Mouse (Mus musculus) regulatory T cell (primary cell): ENCODE results near the gene Selenbp1.
"Not testable (repeated sequence)": the region's sequence is repeated elsewhere in the genome, so short reads cannot be mapped to it uniquely, and the experiment has no call there.

ENCODE experiments used
- in situ Hi-C: fragments of 300-600 bp; cut with MboI, MseI; formaldehyde crosslinking; loops from one replicate; pipeline ENCODE4 v1.15.1; 2025; ENCODE audit warnings: high pct_unique_total_duplicates

The Selenbp1 gene

GRCm38 (mm10) chr3:94932279-94932678 lies 577 bp upstream of the Selenbp1 start:
- in situ Hi-C loops: not testable (repeated sequence)

DNA sequence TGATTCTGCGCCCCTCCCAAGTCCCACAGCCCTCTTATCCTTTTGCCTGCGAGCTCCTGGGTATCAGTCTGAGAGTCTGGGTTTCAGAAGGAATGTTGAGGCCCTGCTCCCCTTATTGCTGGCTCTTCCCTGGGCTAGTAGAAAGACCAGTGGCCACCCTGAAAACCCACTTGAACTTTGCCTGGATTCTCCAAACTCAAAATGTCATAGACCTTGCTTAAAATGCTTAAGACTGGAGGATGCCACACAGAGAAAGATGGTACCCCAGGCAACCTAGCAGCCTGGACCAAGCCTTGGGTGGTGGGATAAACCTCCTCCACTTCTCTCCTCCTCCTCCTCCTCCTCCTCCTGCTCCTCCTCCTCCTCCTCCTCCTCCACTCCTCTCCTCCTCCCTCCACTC lies 748 bp downstream of the Selenbp1 start:
- in situ Hi-C loops: not testable (repeated sequence)

- in situ Hi-C loops: not testable (repeated sequence)
These were observed 1.7 kb downstream of the Selenbp1 start for GRCm38 (mm10) chr3:94934564-94934963.

DNA sequence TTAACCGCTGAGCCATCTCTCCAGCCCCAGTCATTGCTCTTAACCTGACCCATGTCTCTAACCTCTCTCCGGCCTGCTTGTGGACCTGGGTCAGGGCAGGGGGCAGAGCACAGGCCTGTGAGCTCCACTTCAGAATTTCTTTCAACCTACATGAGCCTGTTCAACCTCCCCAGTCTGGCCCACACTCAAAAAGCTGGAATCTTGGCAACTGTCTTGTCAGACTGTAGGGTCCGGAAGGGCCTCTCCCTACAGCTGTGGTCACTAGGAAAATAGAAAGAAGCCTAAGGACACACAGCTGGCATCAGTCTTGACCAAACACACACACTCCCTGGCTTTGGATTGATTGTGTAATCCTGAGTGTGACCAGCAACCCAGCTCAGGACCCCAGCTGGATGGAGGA lies 2.5 kb downstream of the Selenbp1 start:
- in situ Hi-C loops: loop anchor here (5.0 kb wide), 1 partner anchor 238 kb away; no protein-coding TSS in a partner anchor

DNA sequence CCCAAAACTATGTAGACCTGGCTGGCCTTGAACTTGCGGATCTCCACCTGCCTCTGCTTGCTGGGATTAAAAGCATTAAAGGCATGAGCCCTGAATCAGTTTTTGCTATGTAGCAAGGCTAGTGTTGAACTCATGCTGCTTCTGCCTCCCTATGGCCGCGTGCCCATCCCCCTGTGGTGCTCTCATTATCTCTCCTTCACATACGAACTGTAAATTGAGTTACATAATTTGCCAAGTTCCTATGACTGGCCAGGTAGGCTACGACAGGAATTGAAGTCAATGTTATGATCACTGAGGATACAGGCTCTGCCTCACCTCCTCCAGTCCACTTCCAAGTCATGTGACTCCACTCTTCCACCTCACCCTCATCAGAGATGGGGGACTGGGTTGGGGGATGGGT lies 3.3 kb downstream of the Selenbp1 start:
- in situ Hi-C loops: loop anchor here (5.0 kb wide), 1 partner anchor 239 kb away; no protein-coding TSS in a partner anchor

DNA sequence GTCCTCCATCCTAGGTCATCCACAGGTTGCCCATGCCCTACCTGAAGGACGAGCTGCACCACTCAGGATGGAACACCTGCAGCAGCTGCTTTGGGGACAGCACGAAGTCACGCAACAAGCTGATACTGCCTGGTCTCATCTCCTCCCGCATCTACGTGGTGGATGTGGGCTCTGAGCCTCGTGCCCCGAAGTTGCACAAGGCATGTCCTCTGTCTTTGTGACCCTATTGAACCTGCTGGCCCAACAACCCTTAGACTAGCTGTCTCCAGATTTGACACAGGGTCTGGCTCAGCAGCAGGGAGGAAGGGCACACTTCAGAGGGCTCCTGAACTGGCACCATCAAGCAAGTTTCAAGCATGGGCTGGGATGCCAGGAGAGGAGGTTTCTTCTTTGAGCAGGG lies 4.3 kb downstream of the Selenbp1 start:
- in situ Hi-C loops: loop anchor here (5.0 kb wide), 1 partner anchor 240 kb away; no protein-coding TSS in a partner anchor

GRCm38 (mm10) chr3:94940033-94940432 lies 7.2 kb downstream of the Selenbp1 start:
- in situ Hi-C loops: not testable (repeated sequence)

- in situ Hi-C loops: not testable (repeated sequence)
These were observed 9.5 kb downstream of the Selenbp1 start for GRCm38 (mm10) chr3:94942211-94942967.

GRCm38 (mm10) chr3:94943706-94944105 lies 10.8 kb downstream of the Selenbp1 start:
- in situ Hi-C loops: not testable (repeated sequence)

GRCm38 (mm10) chr3:94948066-94948614 lies 15.3 kb downstream of the Selenbp1 start:
- in situ Hi-C loops: no loop called here

DNA sequence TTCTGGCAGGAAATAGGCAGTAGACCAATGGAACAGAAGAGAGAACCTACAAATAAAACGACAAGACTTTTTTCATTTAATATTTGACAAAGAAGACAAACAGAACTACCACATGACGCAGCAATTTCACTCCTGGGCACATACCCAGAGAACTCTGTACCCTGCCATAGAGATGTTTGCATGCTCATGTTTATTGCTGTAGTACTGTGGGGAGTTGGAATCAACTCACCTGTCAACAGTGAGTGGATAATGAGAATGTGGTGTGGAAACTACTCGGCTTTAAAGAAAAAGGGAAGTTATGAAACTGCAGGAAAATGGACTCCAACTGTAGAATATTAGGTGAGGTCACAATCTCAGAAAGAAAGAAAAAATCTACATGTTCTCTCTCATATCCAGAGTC lies 16.8 kb downstream of the Selenbp1 start:
- in situ Hi-C loops: no loop called here

GRCm38 (mm10) chr3:94952806-94953205 lies 19.9 kb downstream of the Selenbp1 start:
- in situ Hi-C loops: no loop called here

- in situ Hi-C loops: no loop called here
These were observed 20.5 kb downstream of the Selenbp1 start for GRCm38 (mm10) chr3:94953384-94953763.

DNA sequence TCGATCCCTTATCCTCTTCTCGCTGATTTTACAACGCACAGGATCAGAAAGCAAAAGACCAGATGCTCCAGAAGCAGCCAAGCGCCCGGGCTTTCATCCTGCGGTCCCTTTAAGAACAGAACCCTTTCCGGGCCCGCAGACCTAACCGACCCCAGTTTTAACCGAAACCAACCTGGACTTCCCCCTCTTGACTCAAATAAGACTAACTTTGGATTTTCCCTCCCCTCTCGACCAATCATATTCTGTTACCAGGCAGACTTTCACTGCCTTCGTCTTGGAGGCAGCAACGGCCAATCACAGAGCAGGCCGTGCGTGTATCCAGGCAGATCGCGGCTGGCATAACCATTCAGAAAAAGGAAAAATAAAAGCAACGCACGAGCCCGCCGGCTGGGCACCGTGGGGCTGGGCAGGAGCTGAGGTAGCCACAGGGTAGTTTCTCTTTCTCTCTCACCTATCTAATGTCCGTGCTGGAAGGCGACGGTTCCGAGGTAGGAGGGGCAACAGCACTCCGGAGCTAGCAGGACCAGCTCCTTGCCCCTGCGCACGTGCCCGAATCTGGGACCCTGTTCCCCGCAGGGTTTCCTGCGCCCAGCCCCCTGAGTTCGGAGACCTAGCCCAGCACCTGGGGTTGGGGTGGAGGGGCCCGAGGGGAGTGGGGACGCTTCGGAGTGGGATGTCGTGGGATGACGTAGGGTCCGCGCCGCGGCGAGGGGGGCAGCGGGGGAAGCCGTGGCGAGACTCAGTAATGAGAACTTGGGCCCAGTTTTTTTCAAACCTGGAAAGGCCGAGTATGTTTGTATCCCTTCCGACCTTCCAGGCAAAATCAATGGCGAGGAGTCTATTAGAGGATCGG lies 21.1 kb downstream of the Selenbp1 start, which contains the start of gene Rfx5:
Gene Rfx5 (plus strand): TSS at position 312 of the 853 bp plus-strand sequence.
- in situ Hi-C loops: no loop called here

GRCm38 (mm10) chr3:94958295-94958694 lies 25.4 kb downstream of the Selenbp1 start:
- in situ Hi-C loops: loop anchor here (5.0 kb wide), 1 partner anchor 39 kb away; no protein-coding TSS in a partner anchor

- in situ Hi-C loops: loop anchor here (5.0 kb wide), 1 partner anchor 37 kb away; no protein-coding TSS in a partner anchor
These were observed 27.0 kb downstream of the Selenbp1 start for GRCm38 (mm10) chr3:94959871-94960270.

DNA sequence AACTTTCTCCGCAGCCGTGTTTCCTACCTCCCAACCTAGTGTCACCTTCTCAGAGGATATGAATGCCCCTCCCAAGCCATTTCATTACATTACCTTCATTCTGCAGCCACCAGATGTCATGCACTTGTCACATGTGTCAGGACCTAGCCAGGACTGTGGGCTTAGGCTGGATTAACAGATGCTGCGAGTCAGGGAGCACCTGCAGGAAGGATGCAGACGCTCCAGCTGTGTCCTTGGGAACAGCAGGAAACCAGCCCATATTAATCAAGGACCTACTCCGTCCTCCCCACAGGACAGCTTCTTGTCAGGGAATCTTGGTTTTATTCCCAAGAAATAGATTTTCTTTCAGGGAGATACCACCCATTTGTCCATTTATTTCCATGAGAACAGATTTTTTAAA lies 27.5 kb downstream of the Selenbp1 start:
- in situ Hi-C loops: no loop called here

- in situ Hi-C loops: no loop called here
These were observed 32.1 kb downstream of the Selenbp1 start for GRCm38 (mm10) chr3:94964989-94965388.

DNA sequence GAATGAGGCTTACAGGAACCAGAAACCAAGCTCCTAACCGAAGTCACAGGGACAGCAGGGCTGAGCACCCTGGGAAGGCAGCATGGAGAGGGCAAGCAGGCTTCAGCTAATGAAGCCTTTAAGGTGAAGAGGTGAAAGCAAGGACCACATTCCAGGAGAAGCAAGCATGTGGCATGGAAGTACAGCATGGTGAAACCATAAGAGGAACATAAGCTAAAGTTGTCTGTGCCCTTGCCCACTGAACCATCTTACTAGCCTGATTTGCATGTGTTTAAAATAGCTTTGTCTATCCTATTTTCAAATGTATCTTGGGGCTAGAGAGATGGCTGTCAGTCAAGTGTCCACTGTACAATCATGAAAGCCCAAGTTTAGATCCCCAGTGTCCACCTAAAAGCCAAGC lies 33.0 kb downstream of the Selenbp1 start:
- in situ Hi-C loops: no loop called here

- in situ Hi-C loops: no loop called here
These were observed 39.7 kb downstream of the Selenbp1 start for GRCm38 (mm10) chr3:94972552-94972951.

DNA sequence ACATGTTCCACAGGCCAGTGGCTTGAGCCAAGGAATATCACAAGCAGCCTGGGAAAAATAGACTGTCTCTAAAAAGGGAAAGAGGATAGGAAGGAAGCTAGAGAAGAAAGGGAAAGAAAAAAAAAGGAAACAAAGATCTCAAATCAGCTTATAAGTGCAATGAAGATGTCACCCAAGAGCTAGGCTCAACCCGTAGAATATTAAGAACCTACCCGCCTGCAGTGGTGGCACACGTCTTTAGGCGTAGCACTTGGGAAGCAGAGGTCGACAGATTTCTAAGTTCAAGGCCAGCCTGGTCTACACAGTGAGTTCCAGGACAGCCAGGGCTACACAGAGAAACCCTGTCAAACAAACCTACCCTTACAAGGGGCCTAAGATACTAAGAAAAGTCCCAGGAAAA lies 40.8 kb downstream of the Selenbp1 start:
- in situ Hi-C loops: no loop called here

DNA sequence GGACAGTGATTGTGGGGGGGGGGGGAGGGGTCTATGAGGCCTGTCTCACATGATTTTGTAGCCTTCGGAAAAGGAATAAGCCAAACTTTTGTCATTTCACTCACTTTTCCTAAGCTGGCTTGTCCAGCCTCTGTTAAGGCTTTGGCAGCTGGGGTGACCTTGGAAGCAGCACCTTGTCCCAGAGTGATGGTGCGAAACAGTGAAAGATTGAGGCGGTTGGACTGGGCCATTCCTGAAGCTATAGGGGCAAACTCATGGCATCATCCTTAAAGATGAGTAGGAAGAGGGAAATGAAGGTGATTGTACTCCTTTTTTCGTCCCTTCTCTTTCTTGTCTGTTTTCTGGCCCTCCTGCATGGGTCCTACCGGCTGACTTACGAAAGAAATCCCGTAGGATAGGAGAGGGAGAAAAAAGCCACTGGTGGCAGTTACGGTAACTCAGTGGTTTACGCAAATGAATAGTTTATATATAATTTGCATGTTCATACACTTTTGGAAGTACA lies 41.2 kb downstream of the Selenbp1 start:
- in situ Hi-C loops: no loop called here
